Mouse (Mus musculus): Measurements from ENCODE around the gene Ifi47.

Gene Ifi47

DNA sequence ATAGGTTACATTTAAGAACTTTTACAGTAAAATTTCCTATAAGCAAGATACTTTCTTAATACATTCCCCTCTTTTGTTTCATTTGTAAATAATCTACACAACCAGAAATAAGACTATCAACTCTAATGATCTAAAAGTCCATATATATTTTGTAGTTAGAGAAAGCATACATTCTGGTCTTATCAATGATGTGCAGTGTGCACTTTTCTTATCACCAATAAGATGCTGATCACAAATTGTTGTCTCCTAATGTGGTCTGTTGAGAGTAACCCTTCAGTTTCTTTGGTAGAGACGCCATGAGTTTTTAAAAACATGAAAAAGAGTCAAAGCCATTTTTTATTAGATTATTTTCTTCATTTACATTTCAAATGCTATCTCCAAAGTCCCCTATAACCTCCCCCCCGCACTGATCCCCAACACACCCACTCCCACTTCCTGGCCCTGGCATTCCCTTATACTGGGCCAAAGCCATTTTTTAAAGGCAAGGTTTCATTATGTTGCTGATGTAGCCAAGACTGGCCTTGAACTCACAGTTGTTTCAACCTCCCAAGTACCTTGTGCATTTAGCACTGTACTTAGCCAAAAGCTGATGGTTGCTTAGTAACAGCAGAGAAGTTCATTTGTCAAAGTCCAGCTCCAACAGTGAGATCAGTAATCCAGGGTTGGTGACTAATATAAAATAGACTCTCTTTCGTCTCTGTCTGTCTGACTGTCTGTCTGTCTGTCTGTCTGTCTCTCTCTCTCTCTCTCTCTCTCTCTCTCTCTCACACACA is 13.5 kb downstream of the Ifi47 start:
- DNase-seq (ENCODE audit: low read depth, low spot score), result no peak

- no peak for DNase-seq (ENCODE audit: low read depth, low spot score)
Observed at GRCm38 (mm10) chr11:49090551-49090950, 14.2 kb downstream of the Ifi47 start.

DNA sequence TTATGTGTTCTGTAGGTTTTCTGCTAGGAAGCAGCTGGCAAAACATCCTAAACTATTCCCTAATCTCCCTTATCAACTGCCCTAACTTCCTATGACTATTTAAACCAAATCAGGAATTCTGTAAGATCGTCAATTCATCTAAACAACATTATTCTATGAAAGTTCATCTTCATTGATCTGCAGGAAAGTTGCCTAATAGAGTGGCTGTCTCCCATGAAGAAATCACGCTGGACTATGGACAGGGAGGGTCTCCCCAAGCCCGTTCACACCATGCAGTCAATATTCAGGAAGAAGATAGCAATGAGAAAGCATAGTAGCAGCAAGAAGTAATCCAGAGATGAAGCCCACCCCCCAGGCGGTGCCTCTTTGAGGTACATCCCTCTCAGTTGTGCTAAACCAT is 14.8 kb downstream of the Ifi47 start:
- DNase-seq (ENCODE audit: low read depth, low spot score), result no peak

DNA sequence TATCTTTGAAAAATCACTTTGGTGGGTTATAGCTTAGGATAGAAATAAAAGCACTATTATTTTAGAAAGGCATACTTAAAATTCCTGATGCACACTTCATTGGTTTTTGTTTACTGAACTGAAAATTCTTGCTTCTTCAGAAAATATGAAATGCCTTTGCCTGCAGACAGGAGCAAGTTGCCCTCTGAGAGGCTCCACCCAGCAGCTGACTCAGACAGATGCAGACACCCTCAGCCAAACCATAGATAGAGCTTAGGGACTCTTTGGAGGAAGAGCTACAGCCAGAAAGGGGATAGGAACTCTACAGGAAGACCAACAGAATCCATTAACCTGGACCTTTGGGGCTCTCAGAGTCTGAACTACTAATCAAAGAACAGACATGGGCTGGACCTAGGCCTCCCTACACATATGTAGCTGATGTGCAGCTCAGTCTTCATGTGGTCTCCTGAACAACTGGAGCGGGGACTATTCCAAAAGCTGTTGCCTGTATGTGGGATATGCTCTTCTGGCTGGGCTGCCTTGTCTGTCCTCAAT is 15.7 kb downstream of the Ifi47 start:
- DNase-seq (ENCODE audit: low read depth, low spot score), result no peak

DNA sequence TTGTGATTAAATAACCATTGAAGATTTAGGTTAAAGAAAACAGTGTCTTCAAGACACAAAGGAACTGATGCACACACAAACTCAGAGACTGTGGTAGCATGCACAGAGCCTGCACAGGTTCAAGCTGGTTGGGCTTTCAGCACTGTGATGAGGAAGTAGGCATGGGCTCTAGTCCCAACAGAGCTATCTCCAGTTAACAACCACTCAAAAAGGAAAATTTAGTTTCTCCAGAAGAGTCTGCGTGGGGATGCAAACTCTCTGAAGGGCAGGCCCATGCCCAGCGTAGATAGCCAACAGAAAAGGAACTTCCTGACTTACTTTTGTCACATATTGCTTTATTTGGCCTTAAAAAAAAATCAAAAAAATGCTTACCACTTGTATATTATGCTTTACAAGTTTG is 16.4 kb downstream of the Ifi47 start:
- DNase-seq (ENCODE audit: low read depth, low spot score), result no peak

DNA sequence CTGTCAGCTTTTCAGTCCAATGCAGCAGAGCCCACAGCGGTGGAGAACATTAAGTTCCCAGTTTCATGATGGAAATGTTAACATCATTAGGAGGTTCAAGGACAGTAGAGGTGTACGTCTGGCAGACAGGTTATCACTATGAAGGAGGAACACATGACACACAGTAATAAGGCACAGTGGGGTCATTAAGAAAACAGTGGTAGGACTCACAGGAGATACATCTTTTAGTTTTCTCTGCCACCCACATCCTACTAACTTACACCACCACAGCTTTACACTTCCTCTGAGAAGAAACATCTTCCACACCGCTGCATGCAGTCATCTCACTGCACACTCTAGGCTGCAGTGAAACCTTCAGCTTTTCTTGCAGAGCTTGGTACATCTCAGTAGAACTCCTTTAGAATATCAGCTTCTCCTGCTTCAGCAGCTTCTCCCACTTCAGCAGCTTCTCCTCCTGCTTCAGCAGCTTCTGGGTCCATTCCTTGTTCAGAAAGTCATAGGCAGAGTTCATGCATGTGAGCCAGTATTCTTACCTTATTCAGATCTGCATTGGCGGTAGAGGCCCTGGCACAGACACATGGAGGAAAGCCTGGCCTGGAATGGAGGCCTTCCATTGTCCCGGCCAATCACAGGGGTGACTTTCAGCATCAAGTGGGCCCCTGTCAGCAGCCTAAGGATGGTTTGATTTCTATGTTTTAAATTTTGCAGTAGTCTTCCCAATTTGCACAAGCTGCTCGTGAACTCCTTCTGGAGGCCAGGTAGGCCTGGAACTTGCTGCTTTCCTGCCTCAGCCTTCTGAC is 17.7 kb downstream of the Ifi47 start:
- no peak for DNase-seq (ENCODE audit: low read depth, low spot score)

DNA sequence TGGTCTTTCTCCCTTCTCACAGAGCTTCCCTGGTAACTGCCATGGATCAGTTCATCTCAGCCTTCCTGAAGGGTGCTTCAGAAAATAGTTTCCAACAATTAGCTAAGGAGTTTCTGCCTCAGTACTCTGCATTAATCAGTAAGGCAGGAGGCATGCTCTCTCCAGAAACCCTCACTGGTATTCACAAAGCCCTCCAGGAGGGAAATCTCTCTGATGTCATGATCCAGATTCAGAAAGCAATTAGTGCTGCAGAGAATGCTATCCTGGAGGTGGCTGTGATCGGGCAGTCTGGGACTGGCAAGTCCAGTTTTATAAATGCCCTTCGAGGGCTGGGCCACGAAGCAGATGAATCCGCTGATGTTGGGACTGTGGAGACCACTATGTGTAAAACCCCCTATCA is 19.0 kb downstream of the Ifi47 start:
- no peak for DNase-seq (ENCODE audit: low read depth, low spot score)

DNA sequence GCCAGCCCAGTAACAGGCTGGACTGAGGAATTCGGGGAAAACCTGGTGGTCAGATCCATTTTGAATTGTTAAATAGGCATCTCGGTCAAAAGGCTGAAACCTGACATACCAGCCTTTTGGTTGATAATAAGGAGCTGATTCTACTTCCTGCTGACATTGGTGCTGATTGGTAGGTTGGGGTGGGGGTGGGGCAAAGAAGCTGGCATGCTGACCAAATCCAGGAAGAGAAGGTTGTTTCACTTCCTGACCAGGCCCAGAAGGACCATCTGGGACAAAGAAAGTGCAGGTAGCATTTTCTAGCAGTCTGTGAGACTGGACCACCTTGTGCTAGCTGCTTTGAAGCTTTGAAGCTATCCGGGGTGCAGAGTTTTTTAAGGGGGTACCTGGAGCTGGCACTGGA is 24.0 kb downstream of the Ifi47 start:
- DNase-seq (ENCODE audit: low read depth, low spot score), result no peak

DNA sequence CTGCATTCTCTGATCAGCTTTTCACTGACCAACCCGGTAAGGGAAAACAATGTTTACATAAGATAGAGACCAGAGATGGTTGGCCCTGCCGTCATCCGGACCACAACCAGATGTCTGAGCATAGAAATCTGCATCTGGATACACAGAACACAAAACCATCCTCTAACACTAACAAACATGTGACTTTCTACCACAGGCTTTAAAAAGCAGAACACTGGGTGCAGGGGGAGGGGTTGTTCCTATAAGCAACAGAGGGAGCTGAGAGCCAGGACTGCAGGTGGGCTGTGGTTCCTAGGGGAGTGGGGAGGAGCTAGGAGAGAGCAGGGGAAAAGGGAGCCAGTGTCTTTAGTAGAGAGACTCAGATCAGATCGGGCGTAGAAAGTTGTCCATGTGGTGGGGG is 25.1 kb downstream of the Ifi47 start:
- no peak for DNase-seq (ENCODE audit: low read depth, low spot score)

- DNase-seq (ENCODE audit: low read depth, low spot score), result peak; percentile 89
Observed at GRCm38 (mm10) chr11:49103047-49103693, 26.8 kb downstream of the Ifi47 start.

- DNase-seq (ENCODE audit: low read depth, low spot score), result no peak
Observed at GRCm38 (mm10) chr11:49105752-49106151, 29.4 kb downstream of the Ifi47 start.

GRCm38 (mm10) chr11:49107650-49108537 is 31.5 kb downstream of the Ifi47 start:
- peak; percentile 25 for DNase-seq (ENCODE audit: low read depth, low spot score)

GRCm38 (mm10) chr11:49108833-49109232 is 32.4 kb downstream of the Ifi47 start:
- DNase-seq (ENCODE audit: low read depth, low spot score), result peak; percentile 56

GRCm38 (mm10) chr11:49111000-49111399 is 34.6 kb downstream of the Ifi47 start:
- DNase-seq (ENCODE audit: low read depth, low spot score), result peak; percentile 48

- peak; percentile 59 for DNase-seq (ENCODE audit: low read depth, low spot score)
Observed at GRCm38 (mm10) chr11:49112624-49113219, 36.3 kb downstream of the Ifi47 start.

- DNase-seq (ENCODE audit: low read depth, low spot score), result no peak
Observed at GRCm38 (mm10) chr11:49114158-49114557, 37.8 kb downstream of the Ifi47 start.

DNA sequence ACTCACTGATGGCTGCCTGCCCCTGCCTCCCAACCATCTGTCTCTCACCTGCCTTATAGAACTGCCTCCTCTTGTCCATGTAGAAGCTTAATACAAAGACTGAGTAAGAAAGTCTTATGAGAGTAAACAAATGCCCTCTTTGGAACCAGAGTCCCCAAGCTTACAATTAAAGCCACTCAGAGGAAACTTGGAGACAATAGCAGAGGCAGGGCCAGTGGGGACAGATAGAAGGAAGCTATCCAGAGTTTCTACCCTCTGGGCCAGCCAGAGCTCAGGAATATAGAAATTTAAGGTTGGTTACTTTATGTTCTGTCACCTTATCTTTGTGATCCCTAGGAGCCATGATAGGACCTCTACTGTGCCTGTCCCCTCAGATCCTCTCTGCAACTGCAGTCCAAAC is 38.4 kb downstream of the Ifi47 start, which contains the start of gene Olfr1396:
TSS of gene Olfr1396 (minus strand) at position 101 of the 400 bp plus-strand sequence.
- DNase-seq (ENCODE audit: low read depth, low spot score), result no peak

DNA sequence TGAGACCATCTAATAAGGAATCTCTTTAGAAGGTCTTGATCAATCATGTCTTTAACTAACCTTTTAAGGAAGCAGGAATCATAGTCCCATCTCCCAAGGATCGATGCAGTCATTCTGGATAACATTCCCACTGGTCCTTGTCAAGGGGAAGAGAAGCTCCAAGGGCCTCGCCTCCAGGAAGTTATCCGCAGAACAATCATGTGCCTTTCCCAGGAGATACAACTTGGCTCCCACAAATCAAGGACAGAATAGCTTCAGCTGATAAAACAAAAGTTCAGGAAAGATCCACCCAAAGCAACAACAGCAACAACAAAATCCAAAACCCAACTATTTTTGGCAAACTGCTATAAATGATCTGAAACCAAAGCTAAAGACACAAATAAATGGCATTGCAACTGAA is 43.2 kb downstream of the Ifi47 start:
- no peak for DNase-seq (ENCODE audit: low read depth, low spot score)

DNA sequence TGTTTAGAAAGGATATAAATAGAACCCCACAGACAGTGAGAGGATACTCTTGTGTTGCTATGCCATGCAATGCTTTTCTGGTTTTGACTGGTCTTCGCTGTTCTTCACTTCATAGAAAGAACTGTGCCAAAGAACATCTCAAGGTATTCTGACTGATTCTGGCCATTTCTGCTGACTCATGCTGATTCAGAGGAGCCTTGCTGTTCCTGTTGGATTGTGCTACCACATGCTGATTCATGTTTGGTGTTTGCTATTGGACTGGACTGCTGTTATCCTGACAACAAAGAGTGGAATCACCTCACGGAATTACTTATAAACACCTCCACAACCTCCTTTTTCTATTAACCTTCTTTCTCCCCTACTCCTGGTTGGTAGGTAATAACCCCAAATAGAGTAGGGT is 47.8 kb downstream of the Ifi47 start:
- peak; percentile 37 for DNase-seq (ENCODE audit: low read depth, low spot score)

DNA sequence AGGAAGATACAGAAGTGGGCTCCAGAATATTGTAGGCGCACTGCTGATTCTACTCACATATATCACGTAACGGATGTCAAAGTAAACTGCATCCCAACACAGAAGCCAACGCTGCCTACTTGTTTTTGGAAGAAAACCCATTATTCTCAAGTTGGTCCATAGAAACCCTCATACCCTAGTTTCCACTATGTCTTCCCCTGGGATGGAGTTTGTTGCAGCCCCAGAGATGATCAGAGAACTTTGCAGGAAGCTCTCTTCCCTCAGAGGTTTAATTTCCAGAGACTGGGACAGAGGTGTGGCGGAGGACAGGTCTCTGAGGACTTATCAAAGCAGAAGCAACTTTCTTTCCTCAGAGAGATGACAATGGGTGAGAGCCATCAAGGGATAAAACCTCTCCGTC is 65.6 kb downstream of the Ifi47 start, which contains the start of gene Olfr1395:
TSS of gene Olfr1395 (plus strand) at position 301 of the 400 bp plus-strand sequence.
- no peak for DNase-seq (ENCODE audit: low read depth, low spot score)
